Mouse (Mus musculus) spleen, postnatal 4 days (tissue): ENCODE measurements around the gene Taok2.
"Not testable (repeated sequence)": the region's sequence is repeated elsewhere in the genome, so short reads cannot be mapped to it uniquely, and the experiment has no call there.

Experiments
- DNase-seq, 2 experiments: peaks; one replicate each; pipeline ENCODE4 v3.0.0; 2022; ENCODE audit warnings: low spot score in 2 of 2

Taok2 gene

GRCm38 (mm10) chr7:126884286-126885164, at the start of gene Taok2:
Gene Taok2 (minus strand): TSS chr7:126884703.
- peak; percentile 97 to 99 for DNase-seq

GRCm38 (mm10) chr7:126932652-126933051, 48.1 kb upstream of the Taok2 start:
- DNase-seq, result no peak

- no peak for DNase-seq
Measured at GRCm38 (mm10) chr7:126929046-126929445, 44.5 kb upstream of the Taok2 start.

GRCm38 (mm10) chr7:126928384-126929037, 44.0 kb upstream of the Taok2 start, which contains the start of gene Kctd13:
Gene Kctd13 (plus strand): TSS chr7:126928879.
- DNase-seq, result peak; percentile 93 to 97

- no peak for DNase-seq
Measured at GRCm38 (mm10) chr7:126926299-126926698, 41.8 kb upstream of the Taok2 start.

- DNase-seq, result no peak
Measured at GRCm38 (mm10) chr7:126923999-126924398, 39.5 kb upstream of the Taok2 start.

GRCm38 (mm10) chr7:126922624-126923060, 38.1 kb upstream of the Taok2 start, which contains the start of gene Tmem219:
Gene Tmem219 (minus strand): TSS chr7:126922917.
- no peak for DNase-seq

GRCm38 (mm10) chr7:126921563-126921962, 37.1 kb upstream of the Taok2 start:
- no peak for DNase-seq

- DNase-seq, result no peak
Measured at GRCm38 (mm10) chr7:126919973-126920372, 35.5 kb upstream of the Taok2 start.

GRCm38 (mm10) chr7:126918356-126918755, 33.9 kb upstream of the Taok2 start:
- not testable (repeated sequence) for DNase-seq

GRCm38 (mm10) chr7:126914844-126915243, 30.3 kb upstream of the Taok2 start:
- DNase-seq, result no peak

- DNase-seq, result no peak
Measured at GRCm38 (mm10) chr7:126905590-126905989, 21.1 kb upstream of the Taok2 start.

- DNase-seq, result not testable (repeated sequence)
Measured at GRCm38 (mm10) chr7:126899781-126900180, 15.3 kb upstream of the Taok2 start.

- DNase-seq, result peak; percentile 98 to 100
Measured at GRCm38 (mm10) chr7:126898102-126898990, 13.8 kb upstream of the Taok2 start.

GRCm38 (mm10) chr7:126897390-126898101, 13.0 kb upstream of the Taok2 start:
- DNase-seq, result peak in 1 of 2 experiments; percentile 69

GRCm38 (mm10) chr7:126896912-126897311, 12.4 kb upstream of the Taok2 start:
- peak in 1 of 2 experiments; percentile 66 for DNase-seq

GRCm38 (mm10) chr7:126888852-126889251, 4.3 kb upstream of the Taok2 start:
- no peak for DNase-seq

GRCm38 (mm10) chr7:126887281-126887680, 2.8 kb upstream of the Taok2 start:
- no peak for DNase-seq

GRCm38 (mm10) chr7:126883731-126884181, 747 bp downstream of the Taok2 start:
- DNase-seq, result peak in 1 of 2 experiments; percentile 73

GRCm38 (mm10) chr7:126881040-126881439, 3.5 kb downstream of the Taok2 start:
- DNase-seq, result no peak

- DNase-seq, result no peak
Measured at GRCm38 (mm10) chr7:126877239-126877638, 7.3 kb downstream of the Taok2 start.
